Mouse (Mus musculus): ENCODE results near the gene Gm4131.

DNA sequence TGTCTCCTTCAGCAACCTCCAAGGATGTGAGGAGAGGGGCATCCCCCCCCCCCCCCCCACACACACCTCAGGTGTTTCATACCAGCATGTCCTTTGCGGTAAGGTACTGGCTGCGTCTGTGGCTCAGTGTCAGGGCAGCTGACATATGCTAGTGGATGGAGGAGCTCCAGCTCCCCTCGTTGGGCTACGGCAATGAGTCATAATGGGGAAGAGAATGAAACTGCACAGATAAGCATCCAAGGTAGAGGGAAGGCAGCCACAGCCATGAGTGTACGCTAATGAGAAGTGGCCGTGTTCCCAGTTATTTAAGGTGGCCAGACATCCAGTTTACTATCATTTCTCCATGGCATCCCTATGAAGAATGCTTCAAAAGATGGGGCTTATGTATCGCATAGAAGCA, 78.5 kb downstream of the Gm4131 start:
- TF ChIP-seq CTCF (IDR thresholded peaks at IDR 0.05; ENCODE audit: low read depth) (no peak), EP300 (IDR thresholded peaks at IDR 0.05; ENCODE audit: low read depth) (no peak)

Data from heart, postnatal 0 days (tissue).